Mouse (Mus musculus): ENCODE data around the gene Trim40. TPM values are rescaled to one million over a fixed set of nuclear protein-coding genes. Genes with fewer than 3 reads are reported as not detected.

Trim40 gene
- total RNA-seq, 1 experiment from 2014 or later, result not detected

DNA sequence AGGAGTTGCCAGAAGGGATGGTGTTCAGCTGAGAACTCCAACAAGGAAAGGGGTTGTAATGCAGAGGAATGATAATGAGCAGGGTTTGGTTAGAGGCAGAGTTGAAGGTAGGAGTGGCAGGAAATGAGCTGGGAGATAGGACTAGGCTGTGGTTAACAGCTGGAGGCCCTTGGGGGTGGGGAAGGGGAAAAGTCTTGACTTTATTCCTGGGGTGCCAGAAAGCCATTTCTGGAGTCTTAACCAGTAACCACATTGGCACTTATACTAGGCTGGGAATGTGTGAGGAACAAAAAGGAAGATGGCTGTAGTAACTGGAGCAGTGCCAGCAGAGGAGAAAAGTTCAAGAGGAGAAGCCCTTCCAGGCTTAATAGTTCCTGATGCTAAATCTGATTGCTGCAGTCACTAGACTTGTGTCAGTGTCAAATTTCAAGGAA, 45.6 kb downstream of the Trim40 start:
- peak; percentile 92 for ATAC-seq (replicated peaks; ENCODE audit: low read depth, poor library complexity, severe bottlenecking)

GRCm38 (mm10) chr17:36843696-36844095, 46.2 kb downstream of the Trim40 start:
- no peak for ATAC-seq (replicated peaks; ENCODE audit: low read depth, poor library complexity, severe bottlenecking)

DNA sequence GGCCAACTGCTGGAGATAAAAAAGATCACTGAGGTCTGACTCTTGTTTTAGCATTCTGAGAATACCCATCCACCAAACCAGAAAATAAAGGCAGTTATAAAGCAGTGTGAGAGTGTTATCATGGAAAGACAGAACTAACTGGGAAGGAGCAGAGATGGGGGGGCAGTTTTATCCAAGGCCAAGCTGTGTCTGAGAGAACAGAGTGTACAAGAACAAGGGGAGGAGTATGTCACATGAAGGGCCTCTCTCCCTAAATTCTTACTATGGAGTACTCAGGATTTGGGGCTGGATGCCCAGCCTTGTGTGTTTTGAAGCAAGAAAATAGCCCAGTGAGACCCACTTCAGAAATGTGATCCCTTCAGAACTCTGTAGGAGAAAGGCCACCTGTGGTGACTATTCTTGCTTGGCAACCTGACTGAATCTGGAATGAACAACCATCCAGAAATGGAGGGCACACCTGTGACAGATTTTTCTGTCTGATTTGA, 48.9 kb downstream of the Trim40 start:
- ATAC-seq (replicated peaks; ENCODE audit: low read depth, poor library complexity, severe bottlenecking), result no peak

- ATAC-seq (replicated peaks; ENCODE audit: low read depth, poor library complexity, severe bottlenecking), result no peak
Observed at GRCm38 (mm10) chr17:36839931-36840330, 50.0 kb downstream of the Trim40 start.

DNA sequence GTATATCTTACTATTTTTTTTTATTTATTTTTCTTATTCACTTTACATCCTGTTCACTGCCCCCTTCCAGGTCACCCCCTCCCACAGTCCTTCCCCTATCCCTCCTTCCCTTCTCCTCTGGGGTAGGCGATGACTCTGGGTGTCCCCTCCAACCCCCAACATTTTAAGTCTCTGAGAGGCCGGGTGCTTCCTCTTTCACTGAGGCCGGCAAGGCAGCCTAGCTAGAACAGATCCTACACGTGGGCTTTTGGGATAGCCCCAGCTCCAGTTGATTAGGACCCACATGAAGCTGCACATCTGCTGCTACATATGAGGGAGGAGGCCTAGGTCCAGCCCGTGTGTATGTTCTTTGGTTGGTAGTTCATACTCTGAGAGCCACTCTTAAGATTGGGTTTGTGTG, 50.9 kb downstream of the Trim40 start:
- ATAC-seq (replicated peaks; ENCODE audit: low read depth, poor library complexity, severe bottlenecking), result no peak

DNA sequence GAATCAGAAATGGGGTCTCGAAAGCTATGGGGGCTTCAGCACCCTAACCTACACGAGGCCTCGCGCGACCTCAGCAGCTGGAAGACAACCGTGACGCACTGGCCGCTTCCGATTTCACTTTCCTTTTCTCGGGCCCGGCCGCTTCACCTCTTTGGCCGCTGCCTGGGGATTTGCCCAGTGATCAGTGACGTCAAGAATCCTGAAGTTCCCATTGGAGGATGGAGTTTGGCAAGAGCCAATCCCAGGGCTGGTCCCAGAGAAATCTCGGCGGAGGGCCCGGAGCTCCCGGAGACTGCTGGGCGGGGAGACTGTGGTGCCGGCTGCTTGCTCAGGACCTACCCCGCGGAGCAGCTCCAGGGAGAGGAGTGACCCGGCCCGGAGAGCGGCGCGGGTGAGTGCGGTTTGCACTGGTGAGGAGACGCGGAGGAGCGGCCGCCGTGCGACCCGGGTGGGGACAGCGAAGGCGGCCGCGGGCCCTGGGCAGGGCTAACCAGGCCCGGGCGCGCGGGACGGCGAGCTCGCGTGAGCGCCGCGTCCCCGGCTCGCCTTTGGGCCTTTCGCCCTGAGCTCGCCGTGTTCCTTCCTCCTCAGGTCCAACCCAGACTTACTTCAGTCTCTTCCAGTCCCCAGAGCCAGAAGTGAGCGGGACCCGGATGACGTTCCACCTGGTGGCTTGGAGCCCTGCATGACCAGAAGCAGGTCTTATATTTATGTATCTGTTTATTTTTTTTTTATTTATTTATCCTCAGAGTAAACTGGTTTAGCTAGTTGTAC, 52.9 kb downstream of the Trim40 start, which contains the start of gene Trim26:
Gene Trim26, plus strand, starts transcription at position 261 of the 774 bp plus-strand sequence.
- peak; percentile 95 for ATAC-seq (replicated peaks; ENCODE audit: low read depth, poor library complexity, severe bottlenecking)

- ATAC-seq (replicated peaks; ENCODE audit: low read depth, poor library complexity, severe bottlenecking), result peak; percentile 29
Observed at GRCm38 (mm10) chr17:36836427-36836812, 53.5 kb downstream of the Trim40 start.

GRCm38 (mm10) chr17:36835591-36836426, 54.1 kb downstream of the Trim40 start:
- ATAC-seq (replicated peaks; ENCODE audit: low read depth, poor library complexity, severe bottlenecking), result peak; percentile 53; the same call in 1 of the 2 replicates

DNA sequence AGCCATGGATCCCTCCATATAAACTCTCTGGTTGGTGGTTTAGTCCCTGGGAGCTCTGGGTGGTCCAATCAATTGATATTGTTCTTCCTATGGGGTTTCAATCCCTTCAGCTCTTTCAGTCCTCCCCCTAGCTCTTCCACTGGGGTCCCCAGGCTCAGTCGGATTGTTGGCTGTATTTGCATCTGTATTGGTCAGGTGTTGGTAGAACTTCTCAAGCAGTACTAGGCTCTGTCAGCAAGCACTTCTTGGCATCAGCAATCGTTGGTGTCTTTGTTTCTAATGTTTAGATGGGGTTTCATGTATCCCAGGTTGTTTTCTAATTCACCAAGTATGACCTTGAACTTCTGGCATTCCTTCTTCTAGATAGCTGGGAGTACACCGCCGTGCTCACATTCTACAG, 57.2 kb downstream of the Trim40 start:
- ATAC-seq (replicated peaks; ENCODE audit: low read depth, poor library complexity, severe bottlenecking), result no peak

Other genes starting within 250 kb of the Trim40 start
- not detected in 2 replicates for gene H2-M9, start 247.5 kb downstream of the Trim40 start, total RNA-seq (2017)
- not detected in 2 replicates for gene H2-M1, start 217.9 kb downstream of the Trim40 start, total RNA-seq (2017)
- not detected in 2 replicates for gene H2-M10.5, start 117.2 kb downstream of the Trim40 start, total RNA-seq (2017)
- not detected in 2 replicates for gene H2-M10.6, start 78.0 kb downstream of the Trim40 start, total RNA-seq (2017)
- gene Trim26, start 53.0 kb downstream of the Trim40 start, total RNA-seq (2017), result 10.8 and 18.0 TPM in 2 replicates
- 0.18 TPM in 1 of 2 replicates, not detected in the other for gene Trim15, start 22.9 kb downstream of the Trim40 start, total RNA-seq (2017)
- 4.3 and 8.9 TPM in 2 replicates for gene Trim10, start 20.5 kb downstream of the Trim40 start, total RNA-seq (2017)
- gene Trim31, start 8.0 kb upstream of the Trim40 start, total RNA-seq (2017), result not detected in 2 replicates
- 0.05 TPM in 1 of 2 replicates, not detected in the other for gene Rnf39, start 52.8 kb upstream of the Trim40 start, total RNA-seq (2017)
- gene Ppp1r11, start 61.6 kb upstream of the Trim40 start, total RNA-seq (2017), result 41.4 and 79.0 TPM in 2 replicates
- 35.6 and 37.3 TPM in 2 replicates for gene Znrd1, start 68.4 kb upstream of the Trim40 start, total RNA-seq (2017)
- 7.8 and 9.0 TPM in 2 replicates for gene Znrd1as, start 68.5 kb upstream of the Trim40 start, total RNA-seq (2017)
- not detected in 2 replicates for gene 2410137M14Rik, start 91.1 kb upstream of the Trim40 start, total RNA-seq (2017)
- not detected in 2 replicates for gene H2-M5, start 99.4 kb upstream of the Trim40 start, total RNA-seq (2017)
- 1.1 and 2.9 TPM in 2 replicates for gene Zfp57, start 111.0 kb upstream of the Trim40 start, total RNA-seq (2017)
- gene Mog, start 133.3 kb upstream of the Trim40 start, total RNA-seq (2017), result not detected in 2 replicates
- gene Gabbr1, start 155.8 kb upstream of the Trim40 start, total RNA-seq (2017), result 1.3 and 3.5 TPM in 2 replicates
- not detected in 2 replicates for gene Olfr90, start 198.4 kb upstream of the Trim40 start, total RNA-seq (2017)
- not detected in 2 replicates for gene Olfr91, start 208.2 kb upstream of the Trim40 start, total RNA-seq (2017)
- not detected in 2 replicates for gene Olfr92, start 230.0 kb upstream of the Trim40 start, total RNA-seq (2017)

All from common myeloid progenitor, adult 5-6 weeks (primary cell).